Mouse (Mus musculus) left cerebral cortex, adult 8-10 months (tissue): ENCODE measurements around the gene Miga1. TPM values are rescaled to one million over a fixed set of nuclear protein-coding genes. Genes with fewer than 3 reads are reported as not detected.
"Not testable (repeated sequence)": the region's sequence is repeated elsewhere in the genome, so short reads cannot be mapped to it uniquely, and the experiment has no call there.

ENCODE experiments used
- DNase-seq, 2 experiments: peaks; one replicate each; pipeline ENCODE4 v3.0.0; 2022; ENCODE audit warnings: low spot score in 2 of 2
- total RNA-seq, 4 experiments: library from RNA; stranded (reverse); gene quantifications; 2 replicates each; pipeline ENCODE4 v1.2.4; 2022

Gene Miga1
- total RNA-seq, 4 experiments from 2014 or later: 82.5 to 93.1 (median 87.5) TPM

- no peak for DNase-seq
Observed at GRCm38 (mm10) chr3:152321765-152322547, 18.3 kb downstream of the Miga1 start.

GRCm38 (mm10) chr3:152320972-152321645 is 19.1 kb downstream of the Miga1 start:
- DNase-seq: no peak

- DNase-seq: not testable (repeated sequence)
Observed at GRCm38 (mm10) chr3:152316447-152317173, 23.6 kb downstream of the Miga1 start.

GRCm38 (mm10) chr3:152315613-152316012 is 24.6 kb downstream of the Miga1 start:
- peak; percentile 26 to 41 for DNase-seq

- DNase-seq: not testable (repeated sequence)
Observed at GRCm38 (mm10) chr3:152314666-152315065, 25.5 kb downstream of the Miga1 start.

DNA sequence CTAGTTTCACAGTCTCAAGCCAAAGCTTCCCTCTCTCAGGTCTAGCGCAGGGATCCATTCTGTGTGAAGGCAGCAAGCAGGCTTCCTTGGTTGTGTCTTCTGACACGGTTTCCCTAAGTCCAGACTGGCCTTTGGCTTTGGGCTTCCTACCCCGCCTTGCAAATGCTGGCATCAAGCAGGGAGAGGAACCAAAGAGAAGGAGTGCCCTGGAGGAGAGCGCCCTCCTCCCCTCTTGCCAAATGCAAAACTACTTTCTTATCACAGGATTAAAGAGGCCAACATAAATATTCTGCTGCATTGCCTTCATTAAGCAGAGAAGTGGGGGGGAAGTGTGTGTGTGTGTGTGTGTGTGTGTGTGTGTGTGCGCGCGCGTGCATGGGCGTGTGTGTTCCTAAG is 31.0 kb downstream of the Miga1 start:
- no peak for DNase-seq

DNA sequence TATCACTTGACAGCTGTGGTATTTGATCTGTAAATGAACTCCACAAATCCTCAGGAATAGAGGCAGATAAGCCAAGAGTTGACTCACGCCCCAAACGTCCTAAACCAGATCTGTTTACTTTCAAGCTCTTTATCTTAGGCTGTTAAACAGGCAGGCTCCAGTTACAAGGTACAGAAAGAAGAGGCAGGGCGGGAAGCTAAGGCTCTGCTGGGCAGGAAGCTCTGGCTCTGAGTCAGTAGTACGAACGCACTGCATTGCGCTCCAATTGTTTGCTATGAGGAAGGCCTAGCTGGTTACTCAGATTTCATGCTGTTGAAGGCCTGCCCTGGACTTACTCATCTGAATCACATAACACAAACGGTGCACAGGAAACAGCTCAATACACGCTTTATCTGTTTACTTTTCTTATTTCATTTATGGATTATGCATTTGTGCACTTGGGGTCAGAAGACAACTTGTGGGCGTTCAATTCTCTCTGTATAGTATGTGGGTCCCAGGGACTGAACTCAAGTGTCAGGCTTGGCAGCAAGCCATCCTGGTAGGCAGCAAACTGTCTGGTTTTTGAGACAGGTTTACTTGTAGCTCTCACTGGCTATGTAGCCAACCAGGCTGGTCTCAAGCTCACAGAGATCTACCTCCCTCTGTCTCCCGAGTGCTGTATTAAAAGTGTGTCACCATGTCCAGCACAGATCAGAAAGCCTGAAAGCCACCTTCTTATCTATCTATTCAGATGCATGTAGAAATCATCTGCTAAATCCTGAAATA is 31.5 kb downstream of the Miga1 start:
- DNase-seq: no peak

GRCm38 (mm10) chr3:152305971-152306370 is 34.2 kb downstream of the Miga1 start:
- no peak for DNase-seq

- no peak for DNase-seq
Observed at GRCm38 (mm10) chr3:152305080-152305479, 35.1 kb downstream of the Miga1 start.

- no peak for DNase-seq
Observed at GRCm38 (mm10) chr3:152304093-152304815, 36.0 kb downstream of the Miga1 start.

DNA sequence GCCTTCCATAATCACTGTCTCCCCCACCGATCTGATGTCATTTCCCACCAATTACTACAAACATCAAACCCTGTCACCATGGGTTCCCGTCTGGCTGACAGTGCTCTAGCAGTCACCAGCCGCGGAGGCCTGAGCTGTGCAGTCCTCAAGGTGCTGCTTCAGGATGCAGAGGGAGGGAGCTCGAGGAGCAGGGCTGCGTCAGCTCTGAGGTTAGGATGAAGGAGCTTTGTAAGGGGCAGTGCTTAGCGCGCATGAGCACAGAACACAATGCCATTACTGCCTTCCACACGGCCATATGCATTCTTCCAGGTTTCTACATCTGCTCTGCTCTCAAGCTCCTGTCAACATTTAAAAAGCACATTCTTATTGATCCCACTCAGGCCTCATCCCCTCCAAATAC is 37.2 kb downstream of the Miga1 start:
- no peak for DNase-seq

- no peak for DNase-seq
Observed at GRCm38 (mm10) chr3:152300376-152301337, 39.5 kb downstream of the Miga1 start.

- no peak for DNase-seq
Observed at GRCm38 (mm10) chr3:152295896-152296295, 44.3 kb downstream of the Miga1 start.

DNA sequence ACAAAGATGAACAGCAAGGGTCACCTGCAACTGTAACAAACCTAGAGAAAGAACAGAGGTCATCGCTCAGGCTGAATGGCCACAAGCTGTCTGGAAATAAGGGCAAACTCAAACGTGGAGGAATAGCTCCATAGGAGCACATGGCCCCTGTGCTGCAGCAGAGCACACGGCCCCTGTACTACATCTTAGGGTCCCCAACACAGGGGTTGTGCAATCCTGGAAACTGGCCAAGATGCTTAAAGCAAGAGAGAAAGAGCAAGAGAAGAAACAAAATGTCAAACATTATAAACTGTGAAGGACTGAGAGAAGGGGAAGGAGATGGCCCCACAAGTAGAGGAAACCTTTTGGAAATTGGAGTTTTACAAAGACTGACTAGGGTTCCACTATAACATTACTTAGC is 45.8 kb downstream of the Miga1 start:
- no peak for DNase-seq

GRCm38 (mm10) chr3:152293530-152294181 is 46.6 kb downstream of the Miga1 start:
- DNase-seq: no peak

DNA sequence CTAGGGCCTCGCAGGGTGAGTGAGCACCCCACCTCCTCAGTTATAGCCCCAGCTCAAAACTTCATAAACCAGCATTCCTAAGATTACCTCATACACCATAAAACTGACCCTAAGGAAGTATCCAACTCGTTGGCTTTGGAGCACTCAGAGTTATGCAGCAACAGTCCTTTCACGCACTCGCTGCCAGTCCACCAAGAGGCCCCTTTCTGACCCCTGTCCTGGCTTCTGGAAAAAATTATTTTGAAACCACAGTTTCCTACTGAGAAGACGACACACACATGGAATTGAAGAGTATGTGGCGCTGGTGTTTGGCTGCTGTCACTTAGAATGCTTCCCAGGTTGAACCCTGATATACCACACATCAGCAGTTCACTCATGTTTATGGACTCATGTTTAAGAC is 48.3 kb downstream of the Miga1 start:
- no peak for DNase-seq

DNA sequence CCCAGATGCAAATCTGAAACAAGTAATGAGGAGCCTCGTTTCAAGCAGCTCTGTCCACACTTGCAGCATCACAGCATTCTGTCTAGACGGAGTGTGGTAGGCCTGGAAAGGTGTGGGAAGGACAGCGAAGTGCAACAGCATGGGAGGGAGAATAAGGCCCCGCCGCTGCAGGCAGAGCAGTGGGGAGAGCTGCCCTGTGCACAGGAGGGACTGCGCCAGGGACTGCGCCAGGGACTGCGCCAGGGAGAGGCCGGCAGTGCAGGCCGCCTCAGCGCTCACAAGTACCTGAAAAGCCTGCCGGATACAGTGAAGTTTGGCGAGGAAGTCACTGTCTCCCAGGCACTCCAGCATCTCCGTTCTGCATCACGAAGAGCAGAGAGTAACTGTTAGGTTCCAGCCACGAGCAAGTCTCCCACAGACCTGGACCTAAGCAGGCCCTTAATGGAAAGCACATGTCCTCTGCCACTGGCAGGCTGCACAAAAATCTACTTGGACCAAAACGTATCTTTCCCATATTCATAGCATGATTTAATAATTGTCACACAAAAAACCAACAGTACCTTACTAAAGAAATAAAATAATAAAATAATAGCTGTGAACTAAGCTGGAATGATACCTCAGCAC is 49.9 kb downstream of the Miga1 start:
- no peak for DNase-seq

DNA sequence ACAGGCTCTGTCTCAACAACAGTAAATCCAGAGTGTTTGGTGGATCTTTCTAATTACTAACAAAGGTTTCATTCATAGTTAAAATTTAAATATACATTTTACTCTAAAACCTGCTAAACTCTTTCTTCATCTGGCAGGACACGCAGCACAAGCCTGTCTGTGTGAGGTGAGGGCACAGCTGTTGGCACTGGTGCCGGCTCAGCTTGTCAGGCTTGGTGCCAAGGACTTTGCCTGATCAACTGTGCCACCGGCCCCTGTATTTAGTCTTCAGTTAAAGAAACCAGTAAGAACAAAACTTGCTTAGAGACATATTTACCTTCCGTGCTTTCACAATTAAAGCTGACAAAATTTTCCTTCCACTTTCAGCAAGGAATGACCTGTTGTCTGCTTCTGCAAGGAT is 51.5 kb downstream of the Miga1 start:
- no peak for DNase-seq

GRCm38 (mm10) chr3:152288276-152288675 is 51.9 kb downstream of the Miga1 start:
- DNase-seq: no peak
